Mouse (Mus musculus): ENCODE results near the gene Atp6v1e1.

- peak; percentile 85 for TF ChIP-seq POLR2A (IDR thresholded peaks at IDR 0.05; ENCODE audit: low read depth, low read length)
- TF ChIP-seq CTCF (IDR thresholded peaks at IDR 0.05; ENCODE audit: borderline replicate concordance, insufficient read depth, low read length), result peak; percentile 47; the same call in 1 of the 2 replicates
Measured at GRCm38 (mm10) chr6:120835474-120836374, 13.1 kb upstream of the Atp6v1e1 start, which contains the start of gene Bcl2l13.
